Mouse (Mus musculus) E14TG2a.4 (cell line): ENCODE results near the gene Clmp.

Source experiments
- H3K27me3 ChIP-seq: 2 replicates; pipeline ENCODE4 v1.6.1; 2014; ENCODE audit warnings: low read length, control low read depth; ENCODE audit not compliant: insufficient read depth
- H3K36me3 ChIP-seq: 2 replicates; pipeline ENCODE4 v1.6.1; 2014; ENCODE audit warnings: low read length, control low read depth; ENCODE audit not compliant: insufficient read depth
- H3K4me1 ChIP-seq: replicated peaks from 2 replicates; pipeline ENCODE4 v1.6.1; 2014; ENCODE audit warnings: low read depth, low read length, control low read depth
- H3K4me3 ChIP-seq: replicated peaks from 2 replicates; pipeline ENCODE4 v1.5.1; 2014; ENCODE audit warnings: mild to moderate bottlenecking, low read length
- H3K9me3 ChIP-seq: 2 replicates; pipeline ENCODE4 v1.6.1; 2014; ENCODE audit warnings: low read length, control low read depth
- CTCF ChIP-seq: conservative IDR thresholded peaks from 2 replicates; pipeline ENCODE4 v1.5.1; 2014; ENCODE audit warnings: low read length
- NANOG ChIP-seq: IDR thresholded peaks from 2 replicates; pipeline ENCODE4 v1.6.1; 2014; ENCODE audit warnings: borderline replicate concordance, low read length, mixed read lengths
- POU5F1 ChIP-seq: IDR thresholded peaks from 2 replicates; pipeline ENCODE4 v1.6.1; 2014; ENCODE audit warnings: low read length, borderline replicate concordance

Clmp gene

GRCm38 (mm10) chr9:40723311-40723772 lies 37.6 kb downstream of the Clmp start:
- peaks cover 12% of the 10 kb centered on the region for H3K27me3 ChIP-seq
- H3K9me3 ChIP-seq = no peaks in the 10 kb centered on the region
- H3K4me1 ChIP-seq = no peaks in the 10 kb centered on the region
- H3K4me3 ChIP-seq = no peak overlapping the region
- no peaks in the 10 kb centered on the region for H3K36me3 ChIP-seq
- TF ChIP-seq POU5F1 (no peak), CTCF (no peak), NANOG (no peak)

- Histone ChIP-seq H3K4me3 (no peak overlapping the region), H3K9me3 (no peaks in the 10 kb centered on the region), H3K27me3 (peaks cover 18% of the 10 kb centered on the region), H3K4me1 (no peaks in the 10 kb centered on the region), H3K36me3 (no peaks in the 10 kb centered on the region)
- TF ChIP-seq NANOG (no peak), POU5F1 (no peak), CTCF (no peak)
Measured at GRCm38 (mm10) chr9:40724978-40725377, 39.2 kb downstream of the Clmp start.

GRCm38 (mm10) chr9:40727140-40727823 lies 41.5 kb downstream of the Clmp start:
- TF ChIP-seq POU5F1 (no peak), CTCF (no peak), NANOG (no peak)
- H3K27me3 ChIP-seq = peaks cover 22% of the 10 kb centered on the region
- H3K9me3 ChIP-seq = no peaks in the 10 kb centered on the region
- no peaks in the 10 kb centered on the region for H3K36me3 ChIP-seq
- H3K4me1 ChIP-seq = peaks cover 13% of the 10 kb centered on the region
- no peak overlapping the region for H3K4me3 ChIP-seq

- Histone ChIP-seq H3K4me3 (no peak overlapping the region), H3K4me1 (peaks cover 13% of the 10 kb centered on the region), H3K36me3 (no peaks in the 10 kb centered on the region), H3K9me3 (no peaks in the 10 kb centered on the region), H3K27me3 (peaks cover 22% of the 10 kb centered on the region)
- TF ChIP-seq NANOG (no peak), POU5F1 (no peak), CTCF (no peak)
Measured at GRCm38 (mm10) chr9:40727824-40728495, 42.2 kb downstream of the Clmp start.

GRCm38 (mm10) chr9:40730302-40730700 lies 44.5 kb downstream of the Clmp start:
- peaks cover 13% of the 10 kb centered on the region for H3K4me1 ChIP-seq
- TF ChIP-seq NANOG = no peak
- H3K36me3 ChIP-seq = no peaks in the 10 kb centered on the region
- peaks cover 22% of the 10 kb centered on the region for H3K27me3 ChIP-seq
- no peaks in the 10 kb centered on the region for H3K9me3 ChIP-seq
- H3K4me3 ChIP-seq = peak overlapping the region; percentile 71

GRCm38 (mm10) chr9:40730701-40731590 lies 45.2 kb downstream of the Clmp start:
- TF ChIP-seq NANOG = no peak
- no peak for TF ChIP-seq CTCF
- TF ChIP-seq POU5F1 = no peak
- peaks cover 22% of the 10 kb centered on the region for H3K27me3 ChIP-seq
- H3K36me3 ChIP-seq = no peaks in the 10 kb centered on the region
- H3K9me3 ChIP-seq = no peaks in the 10 kb centered on the region
- peaks cover 13% of the 10 kb centered on the region for H3K4me1 ChIP-seq
- H3K4me3 ChIP-seq = peak overlapping the region; percentile 71

- no peak for TF ChIP-seq POU5F1
- no peak for TF ChIP-seq NANOG
- H3K27me3 ChIP-seq = peaks cover 22% of the 10 kb centered on the region
- H3K9me3 ChIP-seq = no peaks in the 10 kb centered on the region
- H3K36me3 ChIP-seq = no peaks in the 10 kb centered on the region
- peaks cover 13% of the 10 kb centered on the region for H3K4me1 ChIP-seq
- H3K4me3 ChIP-seq = peak overlapping the region; percentile 71
Measured at GRCm38 (mm10) chr9:40731591-40732048, 45.9 kb downstream of the Clmp start.

GRCm38 (mm10) chr9:40732302-40732701 lies 46.5 kb downstream of the Clmp start:
- Histone ChIP-seq H3K4me1 (peaks cover 13% of the 10 kb centered on the region), H3K9me3 (no peaks in the 10 kb centered on the region), H3K4me3 (no peak overlapping the region), H3K27me3 (peaks cover 22% of the 10 kb centered on the region), H3K36me3 (no peaks in the 10 kb centered on the region)
- no peak for TF ChIP-seq CTCF
- TF ChIP-seq NANOG = no peak
- TF ChIP-seq POU5F1 = no peak
